11 mouse cellular contexts compared by ENCODE assay signal in genomic region chr2:72426776-72427175, GRCm38 (mm10). TPM values are rescaled to one million over a fixed set of nuclear protein-coding genes. Genes with fewer than 3 reads are reported as not detected.
DNase-seq lines count a peak whose midpoint lies in the region; ATAC-seq and TF ChIP-seq lines count a peak whose summit lies in the region.
"Had no signal": no experiment of that assay in that cellular context is flagged by ENCODE, and none has a peak within 500 bp of the region (broad histone marks: within the 10 kb centered on the region; RNA-seq: fewer than 3 reads in every experiment).

No protein-coding gene starts in this region.

- 5% methylated on average over 8 of the region's 8 CpGs for WGBS in hindbrain, embryonic 14.5 days
- 5% methylated on average over 8 of the region's 8 CpGs for WGBS in midbrain, embryonic 14.5 days

- TF ChIP-seq CTCF in gastrocnemius, adult 2 months (IDR thresholded peaks at IDR 0.05), result no peak

- peaks cover 22% of the 10 kb centered on the region for H3K4me1 ChIP-seq in hindbrain, embryonic 14.5 days (replicated peaks; ENCODE audit: control insufficient read depth, insufficient read depth, low read length)
- peaks cover 39% of the 10 kb centered on the region for H3K4me1 ChIP-seq in midbrain, embryonic 14.5 days (ENCODE audit: control insufficient read depth, insufficient read depth, low read length)
- H3K4me1 ChIP-seq: heart, embryonic 15.5 days; stomach, embryonic 15.5 days had no signal

- peak; percentile 90 for ATAC-seq in hindbrain, embryonic 14.5 days (ENCODE audit: low FRiP score)
- peak; percentile 93 for ATAC-seq in midbrain, embryonic 14.5 days (ENCODE audit: low FRiP score, low TSS enrichment)

- no peaks in the 10 kb centered on the region; the same call in 1 of the 2 replicates for H3K9me3 ChIP-seq in hindbrain, embryonic 14.5 days (ENCODE audit: control insufficient read depth, low read length)
- H3K9me3 ChIP-seq in midbrain, embryonic 14.5 days (ENCODE audit: control insufficient read depth, low read length), result no peaks in the 10 kb centered on the region
- H3K9me3 ChIP-seq: heart, embryonic 15.5 days; stomach, embryonic 15.5 days had no signal

- intact Hi-C loops in gastrocnemius, adult 2 months (cut with DNase I), result no loop called here
- intact Hi-C loops in heart, postnatal 14 days (cut with DNase I), result no loop called here

- peak overlapping the region; percentile 24 for H3K9ac ChIP-seq in hindbrain, embryonic 14.5 days
- H3K9ac ChIP-seq in midbrain, embryonic 14.5 days (replicated peaks; ENCODE audit: low read length), result peak overlapping the region; percentile 34
- H3K9ac ChIP-seq: heart, embryonic 15.5 days; stomach, embryonic 15.5 days had no signal

- H3K4me3 ChIP-seq in hindbrain, embryonic 14.5 days (replicated peaks; ENCODE audit: low read length), result peak overlapping the region; percentile 10
- H3K4me3 ChIP-seq in midbrain, embryonic 14.5 days (replicated peaks; ENCODE audit: low read depth, low read length), result peak overlapping the region; percentile 12; the same call in 1 of the 2 replicates
- H3K4me3 ChIP-seq in gastrocnemius, adult 2 months, result no peak overlapping the region
- H3K4me3 ChIP-seq: heart, embryonic 15.5 days; stomach, embryonic 15.5 days had no signal

- no peaks in the 10 kb centered on the region for H3K36me3 ChIP-seq in hindbrain, embryonic 14.5 days (replicated peaks; ENCODE audit: control insufficient read depth, insufficient read depth)
- no peaks in the 10 kb centered on the region for H3K36me3 ChIP-seq in midbrain, embryonic 14.5 days (ENCODE audit: control insufficient read depth, insufficient read depth, low read length)
- H3K36me3 ChIP-seq: heart, embryonic 15.5 days; stomach, embryonic 15.5 days had no signal

- peak overlapping the region; percentile 44 for H3K4me2 ChIP-seq in hindbrain, embryonic 14.5 days (replicated peaks)
- peak overlapping the region; percentile 49 for H3K4me2 ChIP-seq in midbrain, embryonic 14.5 days (ENCODE audit: low read length)
- H3K4me2 ChIP-seq: heart, embryonic 15.5 days; stomach, embryonic 15.5 days had no signal

- peak overlapping the region; percentile 76 for H3K27ac ChIP-seq in hindbrain, embryonic 14.5 days
- peak overlapping the region; percentile 80 for H3K27ac ChIP-seq in midbrain, embryonic 14.5 days (replicated peaks; ENCODE audit: low read depth, low read length)
- no peak overlapping the region for H3K27ac ChIP-seq in gastrocnemius, adult 2 months
- H3K27ac ChIP-seq: heart, embryonic 15.5 days; stomach, embryonic 15.5 days had no signal

- DNase-seq in Muller cell, postnatal 12 days (ENCODE audit: inconsistent ontology term), result peak; percentile 42
- DNase-seq in embryo, embryonic 11 days, result peak; percentile 62
- peak; percentile 71 for DNase-seq in hindbrain, embryonic 14.5 days (ENCODE audit: low spot score)
- peak; percentile 87 for DNase-seq in midbrain, embryonic 14.5 days
- no peak for DNase-seq in gastrocnemius, adult 2 months
- no peak for DNase-seq in kidney, postnatal 4 days
- DNase-seq in urinary bladder, postnatal 14 days (ENCODE audit: low spot score), result no peak
- DNase-seq in heart, postnatal 14 days, result no peak
- DNase-seq: adrenal gland, postnatal 36 days had no signal

- H3K27me3 ChIP-seq in hindbrain, embryonic 14.5 days (ENCODE audit: control insufficient read depth, insufficient read depth, low read length), result no peaks in the 10 kb centered on the region
- no peaks in the 10 kb centered on the region for H3K27me3 ChIP-seq in midbrain, embryonic 14.5 days (ENCODE audit: control insufficient read depth, insufficient read depth, low read length)
- H3K27me3 ChIP-seq: heart, embryonic 15.5 days; stomach, embryonic 15.5 days had no signal

RNA-seq across cellular contexts. Expression of gene Cdca7, which starts 49.2 kb away (rescaled TPM):
- 17.1 and 19.1 TPM in 2 replicates for polyA plus RNA-seq in hindbrain, embryonic 14.5 days (2014; fragmentation: Nextera tagmentation; extraction: Ambion mirVana)
- 11.9 and 26.7 TPM in 2 replicates for polyA plus RNA-seq in midbrain, embryonic 14.5 days (2014; fragmentation: Nextera tagmentation; extraction: Ambion mirVana)
- total RNA-seq in gastrocnemius, adult 2 months (2021), result under 1 TPM; 0.36 to 0.99 TPM
- total RNA-seq in heart, postnatal 14 days (2021), result 1 to 10 TPM; 2.9 to 9.4 TPM

Comparison
In these comparisons a context has a peak if more than half of its experiments do, and no peak if none do; other contexts are left out.
1. DNase-seq: peak in Muller cell, postnatal 12 days (single experiment), embryo, embryonic 11 days (single experiment), hindbrain, embryonic 14.5 days (single experiment) and midbrain, embryonic 14.5 days (single experiment); none in gastrocnemius, adult 2 months (single experiment), kidney, postnatal 4 days (0 of 2), urinary bladder, postnatal 14 days (single experiment) and heart, postnatal 14 days (0 of 2).